Mouse (Mus musculus) ES-E14 (cell line): ENCODE data around the gene Cdkn2aip.

Experiments used
- MAFK ChIP-seq: IDR thresholded peaks from 2 replicates; pipeline ENCODE4 v1.6.1; 2014; ENCODE audit warnings: mild to moderate bottlenecking, low read depth, low read length, inconsistent platforms; ENCODE audit not compliant: insufficient read depth
- ZC3H11A ChIP-seq: IDR thresholded peaks from 2 replicates; pipeline ENCODE4 v1.6.1; 2012; ENCODE audit warnings: low read depth, mild to moderate bottlenecking, inconsistent platforms, low read length, borderline replicate concordance
- ZNF384 ChIP-seq: IDR thresholded peaks from 2 replicates; pipeline ENCODE4 v1.6.1; 2012; ENCODE audit warnings: low read depth, low read length, inconsistent platforms

DNA sequence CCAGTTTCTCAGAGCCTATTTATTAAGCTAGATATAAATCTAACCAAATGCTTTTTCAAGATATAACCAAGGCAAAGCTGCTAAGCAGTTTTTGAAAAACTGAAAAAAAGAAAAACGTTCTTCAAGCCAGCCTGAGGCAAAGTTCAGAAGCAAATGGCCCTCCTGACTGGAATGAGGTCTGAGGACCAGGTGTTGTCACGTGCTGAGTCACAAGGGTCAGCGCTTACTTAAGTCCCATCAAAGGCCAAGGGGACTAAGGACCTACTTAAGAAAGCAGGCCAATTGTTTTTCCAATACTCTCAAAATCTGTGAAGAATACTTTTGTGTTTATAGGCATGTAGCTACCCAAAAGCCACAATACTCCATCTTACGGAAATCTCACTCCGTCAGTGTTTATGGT lies 50.5 kb downstream of the Cdkn2aip start:
- TF ChIP-seq ZNF384: no peak
- no peak for TF ChIP-seq ZC3H11A
- no peak for TF ChIP-seq MAFK
